Mouse (Mus musculus) CH12.LX (cell line): ENCODE measurements at regions not wholly inside any gene's neighbourhood (a gene's known extent, or its start where the extent isn't known, plus 50 kb on each side); places are given as distances from the start of the nearest gene placed in this dataset.

Experiments
- DNase-seq: peaks from one replicate; pipeline ENCODE4 v3.0.0-alpha.2; 2013; ENCODE audit errors: extremely low read depth
- H3K27ac ChIP-seq: 2 replicates; pipeline ENCODE4 v1.5.1; 2012; ENCODE audit warnings: low read depth, mild to moderate bottlenecking, control low read depth, moderate library complexity; ENCODE audit not compliant: insufficient read depth
- H3K27me3 ChIP-seq: replicated peaks from 2 replicates; pipeline ENCODE3; 2012; ENCODE audit warnings: inconsistent platforms
- H3K36me3 ChIP-seq, 2 experiments: replicated peaks in 1 of 2; 2 replicates each; pipeline versions ENCODE3 to v1.6.1; 2012; ENCODE audit warnings: inconsistent platforms in 1 of 2, low read length in 1 of 2, mild to moderate bottlenecking in 1 of 2, mixed read lengths in 1 of 2, moderate library complexity in 1 of 2; ENCODE audit not compliant: control insufficient read depth in 1 of 2, insufficient read depth in 1 of 2
- H3K4me1 ChIP-seq, 2 experiments: 2 replicates each; pipeline ENCODE4 v1.6.1; 2012; ENCODE audit warnings: inconsistent platforms in 1 of 2, moderate library complexity in 1 of 2; ENCODE audit not compliant: insufficient read depth in 2 of 2, control insufficient read depth in 1 of 2
- H3K4me2 ChIP-seq: 2 replicates; pipeline ENCODE4 v1.6.1; 2012; ENCODE audit warnings: low read depth, mild to moderate bottlenecking, control low read depth; ENCODE audit not compliant: poor library complexity, insufficient read depth, severe bottlenecking
- H3K4me3 ChIP-seq, 3 experiments: fragments of 150-350 bp in 1 of 3; sonication (generic) in 1 of 3; replicated peaks in 1 of 3; 2 replicates each; pipeline versions ENCODE3 to v1.5.1; 2011 to 2012; ENCODE audit warnings: low read depth in 2 of 3, low read length in 2 of 3, mild to moderate bottlenecking in 2 of 3, moderate library complexity in 2 of 3, control low read depth in 1 of 3, improper control_type of control experiment in 1 of 3, inconsistent platforms in 1 of 3, mixed read lengths in 1 of 3; ENCODE audit not compliant: poor library complexity in 1 of 3
- H3K79me2 ChIP-seq: replicated peaks from 2 replicates; pipeline ENCODE4 v1.6.1; 2012; ENCODE audit warnings: mild to moderate bottlenecking, moderate library complexity; ENCODE audit not compliant: control insufficient read depth, poor library complexity, insufficient read depth, severe bottlenecking; ENCODE audit errors: extremely low read depth
- H3K9ac ChIP-seq: 2 replicates; pipeline ENCODE4 v1.6.1; 2012; ENCODE audit warnings: low read depth, mild to moderate bottlenecking, control low read depth, moderate library complexity; ENCODE audit not compliant: insufficient read depth
- H3K9me3 ChIP-seq: replicated peaks from 2 replicates; pipeline ENCODE3; 2012; ENCODE audit warnings: low read length, inconsistent platforms, mixed read lengths
- CTCF ChIP-seq, 2 experiments: IDR thresholded peaks in 1 of 2; conservative IDR thresholded peaks in 1 of 2; 2 replicates each; pipeline ENCODE4 v1.5.1; 2011 to 2012; ENCODE audit warnings: low read depth in 2 of 2, low read length in 2 of 2, improper control_type of control experiment in 1 of 2, inconsistent platforms in 1 of 2, mild to moderate bottlenecking in 1 of 2, moderate library complexity in 1 of 2
- ETS1 ChIP-seq: conservative IDR thresholded peaks from 2 replicates; pipeline ENCODE4 v1.6.1; 2012; ENCODE audit warnings: low read depth, mild to moderate bottlenecking, inconsistent platforms, low read length, improper control_type of control experiment, moderate library complexity
- IRF4 ChIP-seq: IDR thresholded peaks from 2 replicates; pipeline ENCODE4 v1.6.1; 2014; ENCODE audit warnings: low read depth, mild to moderate bottlenecking, inconsistent platforms, low read length, improper control_type of control experiment
- KAT2A ChIP-seq: IDR thresholded peaks from 2 replicates; pipeline ENCODE4 v1.6.1; 2012; ENCODE audit warnings: low read length, improper control_type of control experiment, inconsistent platforms; ENCODE audit not compliant: insufficient replicate concordance
- MAZ ChIP-seq: IDR thresholded peaks from 2 replicates; pipeline ENCODE4 v1.6.1; 2012; ENCODE audit warnings: low read depth, mild to moderate bottlenecking, inconsistent platforms, low read length, improper control_type of control experiment, moderate library complexity
- MEF2A ChIP-seq: IDR thresholded peaks from 2 replicates; pipeline ENCODE4 v1.6.1; 2014; ENCODE audit warnings: low read depth, mild to moderate bottlenecking, inconsistent platforms, low read length, improper control_type of control experiment, borderline replicate concordance
- NELFE ChIP-seq: IDR thresholded peaks from 2 replicates; pipeline ENCODE4 v1.6.1; 2011; ENCODE audit warnings: low read depth, low read length, improper control_type of control experiment
- NRF1 ChIP-seq: IDR thresholded peaks from 2 replicates; pipeline ENCODE4 v1.6.1; 2014; ENCODE audit warnings: low read depth, mild to moderate bottlenecking, inconsistent platforms, low read length, improper control_type of control experiment, moderate library complexity
- RCOR1 ChIP-seq: conservative IDR thresholded peaks from 2 replicates; pipeline ENCODE4 v1.6.1; 2012; ENCODE audit warnings: low read depth, mild to moderate bottlenecking, inconsistent platforms, low read length, improper control_type of control experiment
- USF1 ChIP-seq: IDR thresholded peaks from 2 replicates; pipeline ENCODE4 v1.6.1; 2014; ENCODE audit warnings: low read depth, mild to moderate bottlenecking, inconsistent platforms, low read length, improper control_type of control experiment
- ZKSCAN1 ChIP-seq: IDR thresholded peaks from 2 replicates; pipeline ENCODE4 v1.6.1; 2012; ENCODE audit warnings: low read depth, inconsistent platforms, low read length, improper control_type of control experiment, borderline replicate concordance
- dilution Hi-C: fragments of 300-500 bp; cut with MboI; formaldehyde crosslinking; loops from 2 replicates; pipeline ENCODE4 v1.14.3; 2020; ENCODE audit warnings: low sequenced_read_pairs; ENCODE audit not compliant: extremely low pct_unique_long_range_greater_than_20kb, extremely low pct_ligation_motif_present
- in situ Hi-C: fragments of 300-500 bp; cut with MboI; formaldehyde crosslinking; loops from 3 replicates; pipeline ENCODE4 v1.14.3; 2019; ENCODE audit warnings: low sequenced_read_pairs, low pct_ligation_motif_present, low pct_unique_long_range_greater_than_20kb, mixed read lengths

- no peak overlapping the region for H3K4me2 ChIP-seq
- no peaks in the 10 kb centered on the region for H3K79me2 ChIP-seq
- in situ Hi-C loops, result no loop called here
- H3K9me3 ChIP-seq, result no peaks in the 10 kb centered on the region
- peaks cover 7 to 19% of the 10 kb centered on the region in 2 experiments; a peak in 3 of 4 replicates for H3K4me1 ChIP-seq
- H3K9ac ChIP-seq, result no peak overlapping the region
- peaks cover 1% of the 10 kb centered on the region for H3K27me3 ChIP-seq
- TF ChIP-seq CTCF (conservative IDR thresholded peaks at IDR 0.05 in 1 of 2, IDR thresholded peaks at IDR 0.05 in 1 of 2; ENCODE audit: low read depth in 2 of 2, low read length in 2 of 2) (no peak), IRF4 (no peak), MEF2A (no peak), NRF1 (no peak)
- TF ChIP-seq, all 38 proteins: peak for 0
- no peak overlapping the region for H3K4me3 ChIP-seq
- no peak for DNase-seq
- dilution Hi-C loops, result no loop called here
- H3K36me3 ChIP-seq, result no peaks in the 10 kb centered on the region
- no peak overlapping the region for H3K27ac ChIP-seq
These were observed 301.2 kb downstream of the Brinp2 start for GRCm38 (mm10) chr1:158054961-158055360.

- in situ Hi-C loops (no loop called here), dilution Hi-C loops (no loop called here)
- no peak overlapping the region for H3K4me2 ChIP-seq
- no peaks in the 10 kb centered on the region for H3K79me2 ChIP-seq
- peak; percentile 11 for DNase-seq
- no peaks in the 10 kb centered on the region for H3K36me3 ChIP-seq
- peaks cover 7 to 8% of the 10 kb centered on the region in 2 experiments; a peak in 2 of 4 replicates for H3K4me1 ChIP-seq
- no peak overlapping the region for H3K9ac ChIP-seq
- TF ChIP-seq NRF1 (no peak), USF1 (no peak), MEF2A (no peak), KAT2A (no peak), MAZ (no peak), IRF4 (peak; percentile 33; the same call in 1 of the 2 replicates), RCOR1 (no peak), NELFE (no peak), ETS1 (peak; percentile 90)
- TF ChIP-seq, all 38 proteins: peak for 2
- Histone ChIP-seq H3K4me3 (no peak overlapping the region), H3K27ac (no peak overlapping the region), H3K27me3 (peaks cover 1% of the 10 kb centered on the region), H3K9me3 (no peaks in the 10 kb centered on the region)
These were observed 299.0 kb downstream of the Brinp2 start for GRCm38 (mm10) chr1:158056994-158057630.

- dilution Hi-C loops, result no loop called here
- no peaks in the 10 kb centered on the region for H3K79me2 ChIP-seq
- DNase-seq, result no peak
- H3K9me3 ChIP-seq, result no peaks in the 10 kb centered on the region
- no peak overlapping the region for H3K4me2 ChIP-seq
- H3K36me3 ChIP-seq, result no peaks in the 10 kb centered on the region
- no peak overlapping the region for H3K9ac ChIP-seq
- H3K27me3 ChIP-seq, result peaks cover 1% of the 10 kb centered on the region
- peaks cover 7 to 8% of the 10 kb centered on the region in 2 experiments; a peak in 2 of 4 replicates for H3K4me1 ChIP-seq
- H3K4me3 ChIP-seq, result no peak overlapping the region
- H3K27ac ChIP-seq, result no peak overlapping the region
- in situ Hi-C loops, result no loop called here
- TF ChIP-seq ZKSCAN1, result no peak
These were observed 298.3 kb downstream of the Brinp2 start for GRCm38 (mm10) chr1:158057789-158058188.
